Mouse (Mus musculus) liver, postnatal 0 days (tissue): ENCODE results near the gene Arhgap25. TPM values are rescaled to one million over a fixed set of nuclear protein-coding genes. Genes with fewer than 3 reads are reported as not detected.
"Not testable (repeated sequence)": the region's sequence is repeated elsewhere in the genome, so short reads cannot be mapped to it uniquely, and the experiment has no call there.

Experiments used
- ATAC-seq: fragments of 200-750 bp; cut with Nextera tagmentation; 2 replicates; pipeline ENCODE4 v1.8.0; 2017; ENCODE audit warnings: mild to moderate bottlenecking, moderate library complexity
- DNase-seq: peaks from one replicate; pipeline ENCODE4 v3.0.0-alpha.2; 2016
- H3K27ac ChIP-seq: fragments of 300-500 bp; sonication (generic); 2 replicates; pipeline ENCODE4 v1.5.1; 2014; ENCODE audit warnings: antibody characterized with exemption, moderate library complexity, mild to moderate bottlenecking, low read depth
- H3K27me3 ChIP-seq: fragments of 300-500 bp; sonication (generic); 2 replicates; pipeline ENCODE4 v1.6.1; 2014; ENCODE audit warnings: low read length, control low read depth, mixed read lengths; ENCODE audit not compliant: insufficient read depth
- H3K36me3 ChIP-seq: fragments of 300-500 bp; sonication (generic); replicated peaks from 2 replicates; pipeline ENCODE4 v1.6.1; 2014; ENCODE audit warnings: mild to moderate bottlenecking, control low read depth, low read length, moderate library complexity, mixed read lengths; ENCODE audit not compliant: insufficient read depth
- H3K4me1 ChIP-seq: fragments of 300-500 bp; sonication (generic); 2 replicates; pipeline ENCODE4 v1.6.1; 2014; ENCODE audit warnings: antibody characterized with exemption, mild to moderate bottlenecking, control low read depth; ENCODE audit not compliant: insufficient read depth
- H3K4me2 ChIP-seq: fragments of 300-500 bp; sonication (generic); 2 replicates; pipeline ENCODE4 v1.6.1; 2014; ENCODE audit warnings: low read depth, mild to moderate bottlenecking, low read length, moderate library complexity, mixed read lengths
- H3K4me3 ChIP-seq: fragments of 300-500 bp; sonication (generic); 2 replicates; pipeline ENCODE4 v1.5.1; 2014; ENCODE audit warnings: low read depth, low read length
- H3K9ac ChIP-seq: fragments of 300-500 bp; sonication (generic); replicated peaks from 2 replicates; pipeline ENCODE4 v1.6.1; 2014; ENCODE audit warnings: mild to moderate bottlenecking, moderate library complexity
- H3K9me3 ChIP-seq: fragments of 300-500 bp; sonication (generic); 2 replicates; pipeline ENCODE4 v1.6.1; 2016; ENCODE audit warnings: mild to moderate bottlenecking, control low read depth, low read length, mixed read lengths
- CTCF ChIP-seq: sonication (generic); IDR thresholded peaks from 2 replicates; pipeline ENCODE4 v1.5.1; 2016; ENCODE audit warnings: antibody characterized with exemption, low read depth
- EP300 ChIP-seq: IDR thresholded peaks from 2 replicates; pipeline ENCODE4 v1.6.1; 2016; ENCODE audit warnings: antibody characterized with exemption, low read depth, mild to moderate bottlenecking
- WGBS: fragments of 180-500 bp; shearing (Covaris S2); extraction: QIAGEN DNeasy Blood & Tissue Kit; methylation state at CpG from one replicate; pipeline ENCODE4 v1.1.7; 2014; ENCODE audit not compliant: insufficient replicate concordance; 5-methylcytosine and 5-hydroxymethylcytosine counted together
- polyA plus RNA-seq: library from polyadenylated mRNA; unstranded; fragments of >200 nt; fragmentation: Nextera tagmentation; extraction: Ambion mirVana; gene quantifications from 2 replicates; pipeline ENCODE4 v1.2.1, GENCODE M21; 2015

Gene Arhgap25
- polyA plus RNA-seq, 1 experiment from 2014 or later = 6.0 TPM

- WGBS = 70% methylated on average over 5 of the region's 5 CpGs
- no peak for DNase-seq
- Histone ChIP-seq H3K9ac (no peak overlapping the region), H3K4me1 (no peaks in the 10 kb centered on the region), H3K27ac (no peak overlapping the region), H3K4me2 (no peak overlapping the region), H3K4me3 (no peak overlapping the region), H3K27me3 (no peaks in the 10 kb centered on the region), H3K36me3 (peaks cover 5% of the 10 kb centered on the region; the same call in 1 of the 2 replicates), H3K9me3 (no peaks in the 10 kb centered on the region)
- TF ChIP-seq CTCF = no peak
- no peak for TF ChIP-seq EP300
- no peak for ATAC-seq
These were observed 48.3 kb downstream of the Arhgap25 start for GRCm38 (mm10) chr6:87484806-87485205.

DNA sequence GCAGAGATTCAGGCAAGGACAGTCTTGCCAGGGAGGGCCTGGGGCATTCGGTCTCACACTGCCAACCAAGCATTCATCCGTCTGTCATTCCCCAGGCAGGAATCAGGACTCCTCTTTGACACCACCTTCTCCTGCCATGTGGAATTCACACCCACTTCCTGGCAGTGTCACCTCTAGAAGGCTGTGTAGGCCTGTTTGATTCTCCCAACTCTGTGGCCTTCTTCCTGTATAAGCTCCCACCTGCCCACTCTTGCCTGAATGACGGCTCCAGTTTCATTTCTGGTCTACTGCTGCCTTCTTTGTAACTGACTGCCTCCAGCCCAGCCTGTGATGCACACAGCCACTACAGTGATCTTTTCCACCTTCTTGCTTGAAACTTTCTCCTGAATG, 49.2 kb downstream of the Arhgap25 start:
- ATAC-seq (no peak), DNase-seq (no peak)
- H3K36me3 ChIP-seq = peaks cover 5% of the 10 kb centered on the region; the same call in 1 of the 2 replicates
- no peak for TF ChIP-seq EP300
- TF ChIP-seq CTCF = no peak
- no peak overlapping the region for H3K9ac ChIP-seq
- WGBS = 74% methylated on average over 3 of the region's 3 CpGs
- no peak overlapping the region for H3K27ac ChIP-seq
- no peaks in the 10 kb centered on the region for H3K27me3 ChIP-seq
- no peaks in the 10 kb centered on the region for H3K4me1 ChIP-seq
- H3K9me3 ChIP-seq = no peaks in the 10 kb centered on the region
- H3K4me2 ChIP-seq = no peak overlapping the region
- no peak overlapping the region for H3K4me3 ChIP-seq

DNA sequence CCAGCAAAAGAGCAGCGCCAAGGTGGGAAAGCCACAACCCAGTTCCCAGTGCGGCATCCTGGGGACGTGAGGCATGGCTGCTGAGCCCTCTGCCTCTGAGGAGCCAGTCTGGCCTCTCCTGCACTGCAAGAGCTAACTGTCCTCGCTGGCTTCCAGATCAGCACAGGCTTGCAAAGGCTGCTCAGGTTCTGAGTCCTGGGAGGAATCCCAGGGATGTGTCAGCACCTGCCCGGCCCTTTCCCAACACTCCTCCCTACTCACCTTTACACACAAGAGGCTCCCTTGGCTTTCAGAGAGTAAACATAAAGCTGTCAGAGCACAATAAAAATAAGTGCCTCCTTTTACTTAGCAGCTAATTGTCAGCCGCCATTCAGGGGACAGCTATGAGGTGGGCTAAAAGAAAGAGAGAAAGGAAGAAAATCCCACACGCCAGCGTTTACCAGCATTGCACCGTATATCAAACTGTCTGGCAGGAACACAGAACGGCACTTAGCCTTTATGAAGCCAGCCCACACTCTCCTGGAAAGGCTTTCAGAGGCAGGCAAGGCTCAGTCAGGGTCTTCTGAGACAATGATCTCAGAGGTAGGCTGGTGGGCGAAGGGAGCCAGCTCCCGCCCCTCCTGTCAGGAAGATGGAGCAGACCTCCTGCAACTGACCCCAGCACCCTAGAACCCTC, 49.7 kb downstream of the Arhgap25 start:
- DNase-seq (no peak), ATAC-seq (no peak)
- Histone ChIP-seq H3K27ac (no peak overlapping the region), H3K4me3 (no peak overlapping the region), H3K9ac (no peak overlapping the region), H3K27me3 (no peaks in the 10 kb centered on the region), H3K4me2 (no peak overlapping the region), H3K9me3 (no peaks in the 10 kb centered on the region), H3K36me3 (peaks cover 5% of the 10 kb centered on the region; the same call in 1 of the 2 replicates), H3K4me1 (no peaks in the 10 kb centered on the region)
- no peak for TF ChIP-seq CTCF
- no peak for TF ChIP-seq EP300
- WGBS = 68% methylated on average over 12 of the region's 12 CpGs

GRCm38 (mm10) chr6:87479291-87479999, 53.6 kb downstream of the Arhgap25 start:
- Histone ChIP-seq H3K4me1 (no peaks in the 10 kb centered on the region), H3K4me2 (no peak overlapping the region), H3K4me3 (no peak overlapping the region), H3K9me3 (no peaks in the 10 kb centered on the region), H3K27me3 (no peaks in the 10 kb centered on the region), H3K27ac (no peak overlapping the region), H3K9ac (no peak overlapping the region), H3K36me3 (0 out of 2 replicates have a peak, but pooled peaks cover 3% of the 10 kb centered on the region)
- no peak for DNase-seq
- no peak for ATAC-seq
- 36% methylated on average over 5 of the region's 5 CpGs for WGBS
- TF ChIP-seq EP300 (no peak), CTCF (no peak)

DNA sequence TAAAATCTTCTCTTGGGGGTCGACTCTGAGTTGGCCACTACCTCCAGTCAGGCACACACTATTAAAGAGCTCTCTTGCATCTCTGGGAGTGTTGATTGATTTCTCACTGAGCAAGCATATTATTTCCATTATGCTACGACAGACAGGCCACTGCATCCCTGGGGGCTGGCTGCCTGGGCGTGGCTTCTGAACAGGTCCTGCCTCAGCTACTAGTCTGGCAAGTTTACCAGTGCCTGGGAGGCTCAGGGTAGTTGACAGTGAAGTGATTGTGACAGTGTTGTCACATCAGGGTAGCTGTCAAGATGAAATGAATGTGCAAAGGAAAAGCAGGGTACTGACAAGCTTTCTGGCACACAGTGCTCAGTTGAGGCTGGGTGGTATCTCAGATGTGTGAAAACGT, 54.2 kb downstream of the Arhgap25 start:
- Histone ChIP-seq H3K4me3 (no peak overlapping the region), H3K27ac (no peak overlapping the region), H3K4me2 (no peak overlapping the region), H3K9me3 (no peaks in the 10 kb centered on the region), H3K9ac (no peak overlapping the region), H3K4me1 (no peaks in the 10 kb centered on the region), H3K27me3 (no peaks in the 10 kb centered on the region), H3K36me3 (0 out of 2 replicates have a peak, but pooled peaks cover 4% of the 10 kb centered on the region)
- TF ChIP-seq EP300 (no peak), CTCF (no peak)
- ATAC-seq (no peak), DNase-seq (no peak)
- WGBS = 61% methylated on average over 4 of the region's 4 CpGs

- Histone ChIP-seq H3K4me3 (no peak overlapping the region), H3K27me3 (no peaks in the 10 kb centered on the region), H3K9ac (no peak overlapping the region), H3K9me3 (no peaks in the 10 kb centered on the region), H3K36me3 (peaks cover 8% of the 10 kb centered on the region; the same call in 1 of the 2 replicates), H3K4me1 (no peaks in the 10 kb centered on the region), H3K27ac (no peak overlapping the region), H3K4me2 (no peak overlapping the region)
- TF ChIP-seq EP300 = no peak
- TF ChIP-seq CTCF = no peak
- DNase-seq = no peak
- WGBS = 83% methylated on average over 5 of the region's 5 CpGs
- ATAC-seq = no peak
These were observed 57.8 kb downstream of the Arhgap25 start for GRCm38 (mm10) chr6:87475223-87475622.

- not testable (repeated sequence) for H3K27ac ChIP-seq, H3K9ac ChIP-seq, H3K4me2 ChIP-seq, H3K4me1 ChIP-seq, ATAC-seq, H3K9me3 ChIP-seq, H3K27me3 ChIP-seq, DNase-seq, H3K4me3 ChIP-seq
- WGBS = 88% methylated on average over 12 of the region's 12 CpGs
- H3K36me3 ChIP-seq = peaks cover 13% of the 10 kb centered on the region
These were observed 63.0 kb downstream of the Arhgap25 start for GRCm38 (mm10) chr6:87470098-87470497.
